Mouse (Mus musculus) forebrain, embryonic 10.5 days (tissue): ENCODE data around the gene Cactin. TPM values are rescaled to one million over a fixed set of nuclear protein-coding genes. Genes with fewer than 3 reads are reported as not detected.
A peak's percentile ranks its signal among the peaks of the same experiment; 100 is the strongest.

Experiments
- DNase-seq: peaks from one replicate; pipeline ENCODE4 v3.0.0-alpha.2; 2017; ENCODE audit warnings: low spot score; ENCODE audit errors: extremely low spot score
- H3K27ac ChIP-seq: fragments of 300-500 bp; sonication (generic); 2 replicates; pipeline ENCODE4 v1.5.1; 2016; ENCODE audit warnings: mild to moderate bottlenecking
- H3K27me3 ChIP-seq: fragments of 300-500 bp; sonication (generic); 2 replicates; pipeline ENCODE4 v1.6.1; 2016; ENCODE audit warnings: mild to moderate bottlenecking; ENCODE audit not compliant: poor library complexity, severe bottlenecking
- H3K36me3 ChIP-seq: fragments of 300-500 bp; sonication (generic); replicated peaks from 2 replicates; pipeline ENCODE4 v1.6.1; 2016; ENCODE audit warnings: mild to moderate bottlenecking, moderate library complexity
- H3K4me1 ChIP-seq: fragments of 300-500 bp; sonication (generic); 2 replicates; pipeline ENCODE4 v1.6.1; 2016
- H3K4me3 ChIP-seq: fragments of 300-500 bp; sonication (generic); 2 replicates; pipeline ENCODE4 v1.5.1; 2016; ENCODE audit warnings: mild to moderate bottlenecking, moderate library complexity
- H3K9me3 ChIP-seq: fragments of 300-500 bp; sonication (generic); 2 replicates; pipeline ENCODE4 v1.6.1; 2016; ENCODE audit warnings: mild to moderate bottlenecking, moderate library complexity
- WGBS: fragments of 180-500 bp; shearing (Covaris S2); methylation state at CpG from one replicate; pipeline ENCODE4 v1.1.7; 2016; 5-methylcytosine and 5-hydroxymethylcytosine counted together
- polyA plus RNA-seq: library from polyadenylated mRNA; unstranded; fragments of >200 nt; fragmentation: Nextera tagmentation; extraction: Ambion mirVana; gene quantifications from 2 replicates; pipeline ENCODE4 v1.2.1, GENCODE M21; 2016

Cactin gene
- polyA plus RNA-seq, 1 experiment from 2014 or later: 56.0 TPM

- DNase-seq: no peak
- 58% methylated on average over 14 of the region's 14 CpGs for WGBS
- Histone ChIP-seq H3K36me3 (peaks cover 3% of the 10 kb centered on the region), H3K4me1 (peaks cover 68% of the 10 kb centered on the region), H3K9me3 (no peaks in the 10 kb centered on the region), H3K27ac (no peak overlapping the region), H3K27me3 (peaks cover 61% of the 10 kb centered on the region), H3K4me3 (no peak overlapping the region)
Measured at GRCm38 (mm10) chr10:81289811-81290210, 31.1 kb upstream of the Cactin start.

DNA sequence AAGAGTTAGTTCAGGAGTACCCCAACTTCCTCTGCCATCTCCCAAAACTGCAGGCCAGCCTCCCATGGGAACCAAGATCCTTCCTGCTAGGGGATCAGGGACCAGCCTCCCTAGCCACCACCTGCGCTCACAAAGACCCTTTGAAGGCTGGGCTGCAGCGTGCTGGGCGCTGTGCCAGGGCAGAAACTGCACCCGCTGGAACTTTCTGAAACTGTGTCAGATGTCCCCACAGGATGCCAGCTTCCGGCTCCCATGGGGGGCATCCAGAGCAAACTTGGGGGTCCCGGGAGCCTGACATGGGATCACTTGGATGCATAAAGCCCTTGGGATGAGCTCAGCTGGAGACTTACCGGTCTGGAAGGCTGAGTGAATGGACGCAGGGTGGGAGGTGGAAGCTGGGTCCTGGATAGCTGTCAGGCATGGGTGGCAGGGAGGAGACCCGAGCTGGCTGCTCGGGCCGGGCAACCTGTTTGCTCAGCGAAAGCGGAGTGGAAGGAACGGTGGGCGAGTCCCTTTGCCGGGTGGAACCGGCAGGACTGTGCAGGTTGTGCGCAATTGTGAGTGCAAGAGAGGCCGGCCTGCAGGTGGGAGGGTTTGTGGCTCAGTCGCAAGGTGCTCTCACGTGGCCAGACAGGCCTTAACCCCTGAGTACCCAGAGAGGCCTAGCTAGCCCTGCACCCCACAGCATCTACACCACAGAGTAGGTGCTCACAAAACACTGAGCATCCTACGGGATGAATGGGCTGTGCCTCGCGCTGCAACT is 30.0 kb upstream of the Cactin start:
- 15% methylated on average over 24 of the region's 24 CpGs for WGBS
- Histone ChIP-seq H3K27ac (no peak overlapping the region), H3K4me3 (peak overlapping the region; percentile 6; the same call in 1 of the 2 replicates), H3K4me1 (peaks cover 65% of the 10 kb centered on the region), H3K36me3 (peaks cover 13% of the 10 kb centered on the region), H3K9me3 (no peaks in the 10 kb centered on the region), H3K27me3 (peaks cover 52% of the 10 kb centered on the region)
- no peak for DNase-seq

DNA sequence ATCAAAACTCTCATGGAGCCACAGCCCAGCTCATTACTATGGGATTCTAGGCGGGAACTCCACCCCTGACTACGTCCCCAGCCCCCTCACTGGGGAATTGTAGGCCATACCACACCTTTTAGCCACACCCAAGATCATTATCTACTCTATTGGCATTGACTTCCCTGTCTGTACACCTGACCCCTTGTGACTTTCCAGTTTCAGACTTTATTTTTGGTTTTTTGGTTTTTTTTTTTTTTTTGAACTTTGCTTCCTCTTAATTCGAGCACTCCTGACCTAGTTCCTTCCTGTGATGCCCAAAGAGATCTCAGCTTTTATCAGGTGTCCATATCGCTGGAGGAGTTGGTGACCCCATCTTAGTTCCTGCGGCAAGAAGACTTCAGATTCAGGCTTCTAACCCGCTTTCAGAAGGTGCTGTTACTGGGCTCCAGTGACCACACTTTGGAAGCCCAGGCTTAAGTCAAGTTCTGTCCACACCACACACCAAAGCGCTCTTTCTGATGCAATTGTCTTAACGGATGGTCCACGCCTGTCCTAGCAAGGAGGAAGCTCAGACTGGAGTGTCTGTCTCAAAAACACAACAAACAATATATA is 29.3 kb upstream of the Cactin start, which contains the start of gene Tjp3:
TSS of gene Tjp3 (minus strand) at position 71 of the 594 bp plus-strand sequence.
- peak within 1 kb of the TSS; percentile 84 for H3K4me3 ChIP-seq
- WGBS: 78% methylated on average over 9 of the region's 9 CpGs
- no peak within 1 kb of the TSS for H3K27ac ChIP-seq
- H3K4me1 ChIP-seq: peaks cover 58% of the 10 kb centered on the region
- peaks cover 21% of the 10 kb centered on the region for H3K36me3 ChIP-seq
- no peaks in the 10 kb centered on the region for H3K9me3 ChIP-seq
- H3K27me3 ChIP-seq: peaks cover 52% of the 10 kb centered on the region
- no peak for DNase-seq

- Histone ChIP-seq H3K4me3 (peak within 1 kb of the TSS; percentile 84), H3K9me3 (no peaks in the 10 kb centered on the region), H3K27ac (peak within 1 kb of the TSS; percentile 93), H3K27me3 (peaks cover 41% of the 10 kb centered on the region), H3K4me1 (peaks cover 61% of the 10 kb centered on the region), H3K36me3 (peaks cover 23% of the 10 kb centered on the region)
- peak; percentile 99 for DNase-seq
- under 1% methylated on average over 80 of the region's 80 CpGs for WGBS
Measured at GRCm38 (mm10) chr10:81292554-81293333, 28.2 kb upstream of the Cactin start, which contains the start of gene Pip5k1c. Gene Pip5k1c (plus strand): TSS chr10:81292963.

- Histone ChIP-seq H3K4me1 (peaks cover 63% of the 10 kb centered on the region), H3K4me3 (peak overlapping the region; percentile 84), H3K27ac (peak overlapping the region; percentile 93), H3K27me3 (peaks cover 33% of the 10 kb centered on the region), H3K9me3 (no peaks in the 10 kb centered on the region), H3K36me3 (peaks cover 29% of the 10 kb centered on the region)
- no peak for DNase-seq
- 6% methylated on average over 25 of the region's 25 CpGs for WGBS
Measured at GRCm38 (mm10) chr10:81293334-81294030, 27.4 kb upstream of the Cactin start.

DNA sequence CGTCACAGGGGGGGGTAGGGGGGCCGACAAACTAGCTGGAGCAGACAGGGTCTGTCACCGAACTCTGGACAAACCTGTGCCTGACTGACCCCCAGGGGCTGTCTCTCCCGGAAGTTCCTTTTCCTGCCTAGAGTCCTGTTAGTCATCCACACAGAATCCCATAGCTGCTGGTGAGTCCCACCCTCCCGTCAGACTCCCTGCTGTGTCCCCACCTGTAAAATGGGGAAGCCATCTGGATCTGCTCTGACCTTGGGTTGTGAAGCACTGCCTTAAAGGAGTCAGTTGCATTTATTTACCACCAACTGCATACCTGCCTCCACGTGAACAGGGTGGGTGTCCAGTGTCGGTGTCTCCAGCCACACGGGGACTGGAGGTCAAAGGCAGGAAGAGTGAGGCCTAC is 26.5 kb upstream of the Cactin start:
- H3K27ac ChIP-seq: peak overlapping the region; percentile 93; the same call in 1 of the 2 replicates
- peaks cover 32% of the 10 kb centered on the region for H3K36me3 ChIP-seq
- H3K27me3 ChIP-seq: peaks cover 25% of the 10 kb centered on the region
- H3K4me1 ChIP-seq: peaks cover 62% of the 10 kb centered on the region
- H3K9me3 ChIP-seq: no peaks in the 10 kb centered on the region
- peak overlapping the region; percentile 84 for H3K4me3 ChIP-seq
- 73% methylated on average over 8 of the region's 8 CpGs for WGBS
- no peak for DNase-seq

GRCm38 (mm10) chr10:81295185-81295584 is 25.7 kb upstream of the Cactin start:
- Histone ChIP-seq H3K4me3 (peak overlapping the region; percentile 84; the same call in 1 of the 2 replicates), H3K36me3 (peaks cover 32% of the 10 kb centered on the region), H3K27ac (no peak overlapping the region), H3K9me3 (no peaks in the 10 kb centered on the region), H3K27me3 (peaks cover 18% of the 10 kb centered on the region), H3K4me1 (peaks cover 65% of the 10 kb centered on the region)
- DNase-seq: no peak
- WGBS: 94% methylated on average over 6 of the region's 6 CpGs

DNA sequence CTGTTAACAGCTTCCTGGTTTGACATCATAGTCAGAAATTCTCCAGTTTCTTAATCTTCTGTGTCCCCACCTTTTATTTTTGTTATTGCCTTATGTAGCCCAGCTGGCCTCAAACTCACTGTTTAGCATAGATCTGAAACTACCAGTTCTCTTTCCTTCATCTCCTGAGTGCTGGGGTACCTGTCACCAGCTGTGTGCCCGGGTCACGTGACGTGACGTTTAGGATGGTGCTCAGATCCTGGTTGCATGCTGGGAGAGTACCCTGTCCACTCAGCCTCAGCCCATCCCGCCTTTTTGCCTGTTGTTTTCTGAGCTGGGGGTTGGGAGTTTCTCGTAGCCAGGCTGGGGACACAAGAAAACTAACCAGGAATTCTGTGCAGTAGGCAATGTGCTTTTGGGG is 23.7 kb upstream of the Cactin start:
- no peak for DNase-seq
- Histone ChIP-seq H3K36me3 (peaks cover 35% of the 10 kb centered on the region), H3K4me1 (peaks cover 72% of the 10 kb centered on the region), H3K9me3 (no peaks in the 10 kb centered on the region), H3K27ac (peak overlapping the region; percentile 64), H3K4me3 (no peak overlapping the region), H3K27me3 (no peaks in the 10 kb centered on the region)
- 82% methylated on average over 6 of the region's 6 CpGs for WGBS

DNA sequence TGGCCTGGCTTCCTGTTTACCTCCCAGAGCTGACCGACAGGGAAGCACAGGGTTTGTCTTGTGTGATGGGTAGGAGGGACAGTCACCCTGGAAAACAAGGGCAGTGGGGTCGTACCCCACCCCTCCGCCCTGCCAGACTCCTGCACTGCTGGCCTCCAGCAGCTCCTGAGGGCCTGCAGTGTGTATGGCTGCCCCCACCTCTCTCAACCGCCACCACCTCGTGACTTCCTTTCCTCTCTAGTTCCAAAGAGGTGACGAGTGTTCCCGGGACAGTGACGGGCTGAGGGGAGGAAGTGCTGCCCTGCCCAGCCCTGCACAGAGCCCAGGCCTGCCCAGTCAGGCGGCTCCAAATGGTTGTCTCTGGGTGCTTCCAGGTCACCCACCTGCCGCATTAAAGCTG is 23.1 kb upstream of the Cactin start:
- peak overlapping the region; percentile 64 for H3K27ac ChIP-seq
- 83% methylated on average over 10 of the region's 10 CpGs for WGBS
- H3K27me3 ChIP-seq: no peaks in the 10 kb centered on the region
- H3K4me3 ChIP-seq: no peak overlapping the region
- H3K4me1 ChIP-seq: peaks cover 75% of the 10 kb centered on the region
- peaks cover 36% of the 10 kb centered on the region for H3K36me3 ChIP-seq
- DNase-seq: no peak
- no peaks in the 10 kb centered on the region for H3K9me3 ChIP-seq

GRCm38 (mm10) chr10:81298369-81299100 is 22.4 kb upstream of the Cactin start:
- Histone ChIP-seq H3K36me3 (peaks cover 43% of the 10 kb centered on the region), H3K9me3 (no peaks in the 10 kb centered on the region), H3K4me1 (peaks cover 75% of the 10 kb centered on the region), H3K4me3 (0 out of 2 replicates have a peak overlapping the region, but pooled peaks have one; percentile 1), H3K27me3 (no peaks in the 10 kb centered on the region), H3K27ac (peak overlapping the region; percentile 64; the same call in 1 of the 2 replicates)
- WGBS: 93% methylated on average over 17 of the region's 17 CpGs
- no peak for DNase-seq

- Histone ChIP-seq H3K9me3 (no peaks in the 10 kb centered on the region), H3K4me1 (peaks cover 75% of the 10 kb centered on the region), H3K27me3 (no peaks in the 10 kb centered on the region), H3K36me3 (peaks cover 45% of the 10 kb centered on the region), H3K4me3 (no peak overlapping the region), H3K27ac (no peak overlapping the region)
- no peak for DNase-seq
- WGBS: 89% methylated on average over 14 of the region's 14 CpGs
Measured at GRCm38 (mm10) chr10:81299585-81300351, 21.1 kb upstream of the Cactin start.
